Mouse (Mus musculus): ENCODE results near the gene Arsb.

DNA sequence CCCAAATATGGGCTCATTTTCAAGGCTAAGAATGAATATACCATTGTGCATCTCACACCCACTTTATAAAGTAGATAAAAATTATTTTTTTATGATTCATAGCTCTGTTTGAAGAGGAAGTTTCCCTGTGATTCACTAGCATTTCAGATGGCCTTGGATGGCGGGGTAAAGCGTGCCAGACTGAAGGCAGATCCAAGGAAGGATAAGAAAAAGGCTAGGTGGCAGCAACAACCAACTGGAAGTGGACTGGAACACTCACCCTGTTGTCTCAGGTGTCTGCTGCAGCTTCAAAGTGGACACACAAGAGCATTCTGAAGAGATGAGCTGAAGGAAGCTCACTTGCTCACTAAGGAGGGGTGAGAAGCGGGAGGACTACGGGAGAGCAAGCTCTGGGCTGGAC lies 181.0 kb downstream of the Arsb start:
- TF ChIP-seq CTCF (IDR thresholded peaks at IDR 0.05; ENCODE audit: control insufficient read depth, insufficient read depth, low read length) = no peak
- no peak for TF ChIP-seq POLR2A (IDR thresholded peaks at IDR 0.05; ENCODE audit: borderline replicate concordance, control insufficient read depth, low read depth, low read length)
